Mouse (Mus musculus): Measurements from ENCODE around the gene Bicc1. TPM values are rescaled to one million over a fixed set of nuclear protein-coding genes. Genes with fewer than 3 reads are reported as not detected.

The Bicc1 gene
- total and polyA plus RNA-seq, 3 experiments = not detected

GRCm38 (mm10) chr10:71028996-71029395, 130.5 kb downstream of the Bicc1 start:
- no peak for TF ChIP-seq MYB (IDR thresholded peaks at IDR 0.05; ENCODE audit: low read depth, low read length)
- no peak for TF ChIP-seq NRF1 (IDR thresholded peaks at IDR 0.05; ENCODE audit: insufficient read depth, low read depth, low read length, poor library complexity, severe bottlenecking)
- no peak overlapping the region for H3K9ac ChIP-seq (ENCODE audit: control insufficient read depth, low read depth, low read length, poor library complexity, severe bottlenecking)

GRCm38 (mm10) chr10:71028066-71028844, 131.2 kb downstream of the Bicc1 start:
- no peaks in the 10 kb centered on the region for H3K4me1 ChIP-seq (ENCODE audit: control insufficient read depth in 1 of 2, insufficient read depth in 2 of 2, low read length in 2 of 2)
- H3K27me3 ChIP-seq (ENCODE audit: control insufficient read depth in 1 of 2, insufficient read depth in 2 of 2, low read length in 2 of 2) = no peaks in the 10 kb centered on the region
- H3K36me3 ChIP-seq (ENCODE audit: control insufficient read depth in 1 of 2, insufficient read depth in 2 of 2, low read length in 2 of 2) = no peaks in the 10 kb centered on the region
- H3K4me3 ChIP-seq (ENCODE audit: control insufficient read depth in 1 of 2, insufficient read depth in 1 of 2, low read depth in 2 of 2, low read length in 2 of 2) = no peak overlapping the region
- DNase-seq (ENCODE audit: low read depth, low spot score) = no peak
- H3K9me3 ChIP-seq (replicated peaks; ENCODE audit: insufficient read depth, low read length) = no peaks in the 10 kb centered on the region
- H3K27ac ChIP-seq (ENCODE audit: control insufficient read depth, low read depth, low read length) = no peak overlapping the region
- no peak overlapping the region for H3K9ac ChIP-seq (ENCODE audit: control insufficient read depth, low read depth, low read length, poor library complexity, severe bottlenecking)
- no peaks in the 10 kb centered on the region for H3K79me2 ChIP-seq (ENCODE audit: control insufficient read depth, insufficient read depth, low read length, poor library complexity)
- TF ChIP-seq SMC3 (IDR thresholded peaks at IDR 0.05; ENCODE audit: low read depth, low read length) (no peak), NRF1 (IDR thresholded peaks at IDR 0.05; ENCODE audit: insufficient read depth, low read depth, low read length, poor library complexity, severe bottlenecking) (no peak), MEF2A (IDR thresholded peaks at IDR 0.05; ENCODE audit: extremely low read depth, insufficient replicate concordance, low read depth, low read length, poor library complexity, severe bottlenecking) (no peak), GABPA (IDR thresholded peaks at IDR 0.05; ENCODE audit: low read depth, low read length) (no peak), NELFE (IDR thresholded peaks at IDR 0.05; ENCODE audit: low read depth, low read length) (no peak), ZNF384 (IDR thresholded peaks at IDR 0.05; ENCODE audit: low read depth, low read length) (no peak), TBP (IDR thresholded peaks at IDR 0.05; ENCODE audit: low read depth, low read length) (no peak)

More at GRCm38 (mm10) chr10:71028996-71029395, 130.5 kb downstream of the Bicc1 start:
- Histone ChIP-seq H3K4me3 (ENCODE audit: control insufficient read depth in 1 of 2, insufficient read depth in 1 of 2, low read depth in 2 of 2, low read length in 2 of 2) (no peak overlapping the region), H3K27ac (ENCODE audit: control insufficient read depth, low read depth, low read length) (no peak overlapping the region), H3K4me1 (ENCODE audit: control insufficient read depth in 1 of 2, insufficient read depth in 2 of 2, low read length in 2 of 2) (no peaks in the 10 kb centered on the region), H3K79me2 (ENCODE audit: control insufficient read depth, insufficient read depth, low read length, poor library complexity) (no peaks in the 10 kb centered on the region), H3K9me3 (replicated peaks; ENCODE audit: insufficient read depth, low read length) (no peaks in the 10 kb centered on the region), H3K27me3 (ENCODE audit: control insufficient read depth in 1 of 2, insufficient read depth in 2 of 2, low read length in 2 of 2) (no peaks in the 10 kb centered on the region), H3K36me3 (ENCODE audit: control insufficient read depth in 1 of 2, insufficient read depth in 2 of 2, low read length in 2 of 2) (no peaks in the 10 kb centered on the region)
- no peak for DNase-seq (ENCODE audit: low read depth, low spot score)

DNA sequence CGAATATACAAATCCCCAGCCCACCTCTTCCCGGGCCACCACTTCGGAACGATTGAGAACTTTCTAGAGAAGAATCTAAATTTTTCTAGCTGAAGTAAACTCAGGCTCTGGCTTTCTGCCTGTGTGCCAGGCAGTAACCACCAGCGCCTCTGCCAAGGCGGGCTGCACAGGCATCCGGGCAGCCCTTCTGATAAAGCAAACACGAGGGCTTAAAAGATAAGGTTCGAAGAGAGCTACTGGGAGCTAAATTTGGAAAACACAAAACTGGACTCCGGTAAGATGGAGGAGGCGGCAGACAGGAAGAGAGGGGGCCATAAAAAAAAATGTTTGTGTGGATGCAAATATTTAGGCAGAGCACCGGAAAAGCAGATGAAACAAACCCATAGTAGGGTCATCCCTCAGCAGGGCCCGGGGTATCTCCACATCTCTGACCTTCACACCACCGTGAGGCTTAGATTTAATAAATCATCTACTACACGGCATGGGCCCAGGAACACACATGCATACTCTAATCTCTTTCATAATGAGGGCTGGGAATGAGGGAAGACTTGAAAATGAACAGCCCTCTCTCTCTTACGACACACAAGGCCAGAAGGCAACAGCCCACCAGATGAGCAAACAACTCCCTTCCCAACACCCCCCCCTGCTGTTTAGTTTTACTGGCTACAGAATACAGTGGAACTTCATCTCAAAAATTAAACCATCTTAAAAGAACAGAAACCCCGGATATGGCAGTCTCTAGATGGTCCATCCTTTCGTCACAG, 134.2 kb downstream of the Bicc1 start:
- no peak for DNase-seq (ENCODE audit: low read depth, low spot score)
- no peak overlapping the region for H3K27ac ChIP-seq (ENCODE audit: control insufficient read depth, low read depth, low read length)

More for the DNA sequence above, 134.2 kb downstream of the Bicc1 start:
- no peaks in the 10 kb centered on the region for H3K4me1 ChIP-seq (ENCODE audit: control insufficient read depth in 1 of 2, insufficient read depth in 2 of 2, low read length in 2 of 2)
- no peak overlapping the region for H3K9ac ChIP-seq (ENCODE audit: control insufficient read depth, low read depth, low read length, poor library complexity, severe bottlenecking)
- H3K4me3 ChIP-seq (ENCODE audit: control insufficient read depth in 1 of 2, insufficient read depth in 1 of 2, low read depth in 2 of 2, low read length in 2 of 2) = no peak overlapping the region
- H3K79me2 ChIP-seq (ENCODE audit: control insufficient read depth, insufficient read depth, low read length, poor library complexity) = no peaks in the 10 kb centered on the region
- no peaks in the 10 kb centered on the region for H3K9me3 ChIP-seq (replicated peaks; ENCODE audit: insufficient read depth, low read length)
- no peaks in the 10 kb centered on the region for H3K27me3 ChIP-seq (ENCODE audit: control insufficient read depth in 1 of 2, insufficient read depth in 2 of 2, low read length in 2 of 2)
- no peak for TF ChIP-seq USF1 (IDR thresholded peaks at IDR 0.05; ENCODE audit: low read depth, low read length)
- TF ChIP-seq MAX (IDR thresholded peaks at IDR 0.05; ENCODE audit: low read length) = no peak
- TF ChIP-seq RCOR1 (IDR thresholded peaks at IDR 0.05; ENCODE audit: low read depth, low read length) = no peak
- no peaks in the 10 kb centered on the region for H3K36me3 ChIP-seq (ENCODE audit: control insufficient read depth in 1 of 2, insufficient read depth in 2 of 2, low read length in 2 of 2)

Measured in MEL (cell line).